8 mouse cellular contexts compared by ENCODE assay signal in the genomic region with DNA sequence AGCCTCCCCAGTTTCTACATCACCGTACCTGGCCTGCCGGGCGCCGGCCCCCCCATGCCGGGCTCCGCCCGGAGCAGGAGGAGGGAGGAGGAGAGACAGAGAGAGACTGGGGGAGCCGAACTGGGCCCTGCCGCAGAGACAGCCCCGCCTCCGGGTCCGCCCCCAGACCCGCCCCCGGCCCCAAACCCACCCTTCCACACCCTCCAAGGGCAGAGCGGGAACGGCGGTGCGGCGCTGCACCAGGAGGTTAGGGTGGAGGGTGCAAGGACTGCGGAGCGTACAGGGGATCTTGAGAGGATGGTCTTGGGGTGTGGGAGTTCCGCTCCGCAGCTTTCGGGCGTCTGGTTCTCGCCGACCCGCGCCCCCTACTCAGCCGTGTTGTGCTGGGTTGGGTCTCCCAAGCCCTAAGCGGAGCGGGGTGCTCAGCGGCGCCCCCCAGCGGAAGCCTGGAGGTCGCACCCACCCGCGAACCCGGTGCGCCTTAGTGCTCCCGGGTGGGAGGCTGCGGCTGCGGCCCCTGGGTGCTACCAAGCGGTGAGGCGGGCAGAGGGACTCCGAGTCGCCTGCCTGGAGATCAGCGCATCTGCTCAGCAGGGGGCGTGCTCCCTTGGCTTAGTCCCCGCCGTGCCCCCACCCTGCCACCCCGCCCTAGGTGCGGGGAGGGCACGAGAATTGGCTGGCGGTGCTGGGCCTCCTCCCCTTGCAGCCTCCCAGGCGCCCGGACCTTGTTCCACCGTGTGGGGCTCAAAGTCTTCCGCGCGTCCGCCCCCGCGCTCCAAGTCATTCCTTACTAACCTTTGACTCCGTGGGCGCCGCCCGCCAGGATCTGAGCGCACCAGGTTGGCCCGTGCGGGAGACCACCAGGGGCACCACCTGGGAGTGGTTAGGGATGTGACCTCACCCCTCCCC. TPM values are rescaled to one million over a fixed set of nuclear protein-coding genes. Genes with fewer than 3 reads are reported as not detected.
A peak's percentile ranks its signal among the peaks of the same experiment; 100 is the strongest.
DNase-seq lines count a peak whose midpoint lies in the region; ATAC-seq and TF ChIP-seq lines count a peak whose summit lies in the region.

A gene (minus strand): TSS at position 585 of the 909 bp plus-strand sequence.

- under 1% methylated on average over 65 of the region's 71 CpGs for WGBS in hindbrain, embryonic 13.5 days
- 2% methylated on average over 66 of the region's 71 CpGs for WGBS in macrophage (ENCODE audit: missing documents)

- CTCF ChIA-PET in Patski (lab: Charles Lee): interaction anchor here (1.2 to 1.5 kb wide), 2 partner anchors 16 to 86 kb away, joined by 3 read pairs; no protein-coding TSS in a partner anchor

- H3K36me3 ChIP-seq in hindbrain, embryonic 13.5 days: peaks cover 15% of the 10 kb centered on the region
- no peaks in the 10 kb centered on the region for H3K36me3 ChIP-seq in macrophage (ENCODE audit: inconsistent target)

- peak within 1 kb of the TSS; percentile 94 for H3K4me2 ChIP-seq in hindbrain, embryonic 13.5 days

- TF ChIP-seq CTCF in Patski (IDR thresholded peaks at IDR 0.05): no peak

- peak within 1 kb of the TSS; percentile 67 for H3K4me3 ChIP-seq in hindbrain, embryonic 13.5 days
- 0 out of 2 replicates have a peak within 1 kb of the TSS, but pooled peaks have one; percentile 10 for H3K4me3 ChIP-seq in macrophage (ENCODE audit: inconsistent target)

- peaks cover 47% of the 10 kb centered on the region for H3K4me1 ChIP-seq in hindbrain, embryonic 13.5 days (replicated peaks)

- POLR2A ChIA-PET in Patski (lab: Charles Lee): interaction anchor here (0.6 to 1.2 kb wide), 3 partner anchors 11 to 229 kb away, joined by 3 to 5 read pairs (median 3); no protein-coding TSS in a partner anchor

- DNase-seq in Patski (ENCODE audit: low read depth, low spot score): no peak
- DNase-seq in cerebellum, adult 9-10 months: peak; percentile 87
- peak in 1 of 2 experiments; percentile 86 for DNase-seq in frontal cortex, adult 2 months (ENCODE audit: extremely low spot score in 1 of 2, low spot score in 1 of 2)
- peak; percentile 75 to 80 for DNase-seq in left cerebral cortex, adult 18-20 months (ENCODE audit: low spot score in 2 of 2)
- peak; percentile 78 for DNase-seq in right cerebral cortex, adult 18-20 months
- DNase-seq in urinary bladder, postnatal 10 days (ENCODE audit: low spot score): peak; percentile 50

- H3K27me3 ChIP-seq in Patski: no peaks in the 10 kb centered on the region
- no peaks in the 10 kb centered on the region for H3K27me3 ChIP-seq in hindbrain, embryonic 13.5 days

- ATAC-seq in Patski: peak; percentile 61
- ATAC-seq in hindbrain, embryonic 13.5 days (ENCODE audit: low FRiP score): peak; percentile 86

- peaks cover 3% of the 10 kb centered on the region; the same call in 1 of the 2 replicates for H3K79me2 ChIP-seq in macrophage (ENCODE audit: inconsistent target)

- peak within 1 kb of the TSS; percentile 93 for H3K9ac ChIP-seq in hindbrain, embryonic 13.5 days

- in situ Hi-C loops in Patski (cut with MboI; ENCODE audit: low pct_unique_long_range_greater_than_20kb): no loop called here

- no peaks in the 10 kb centered on the region for H3K9me3 ChIP-seq in hindbrain, embryonic 13.5 days

- H3K27ac ChIP-seq in hindbrain, embryonic 13.5 days: peak within 1 kb of the TSS; percentile 91
- no peak within 1 kb of the TSS for H3K27ac ChIP-seq in macrophage

RNA-seq across cellular contexts. Expression of the gene that starts here (rescaled TPM):
- polyA plus RNA-seq in Patski (2021): 13.4 TPM
- polyA plus RNA-seq in frontal cortex, adult 2 months (2012; rRNA removed): 55.0 and 60.9 TPM in 2 replicates
- polyA plus RNA-seq in hindbrain, embryonic 13.5 days (2015; fragmentation: Nextera tagmentation; extraction: Ambion mirVana): 32.9 and 34.1 TPM in 2 replicates
- total RNA-seq in left cerebral cortex, adult 18-20 months (2021): 10 to 100 TPM; 80.1 to 82.0 TPM
- 1 to 10 TPM in 8 of 26 experiments, under 1 TPM in 16, not detected in 2; 0.24 to 9.1 (median 0.74) TPM for total RNA-seq in macrophage (2018; cell fraction: chromatin; rRNA removed)
- under 1 TPM in 25 of 26 experiments, not detected in 1; 0.03 to 0.41 (median 0.20) TPM for total RNA-seq in macrophage (2018; cell fraction: cytosol; rRNA removed)
- total RNA-seq in macrophage (2018; cell fraction: nucleus; rRNA removed): 1 to 10 TPM in 4 of 26 experiments, under 1 TPM in 18, not detected in 4; 0.13 to 2.0 (median 0.58) TPM
- polyA plus RNA-seq in macrophage (2018): 0.07 to 0.23 TPM (median 0.21 TPM) in 3 replicates

Comparison
In these comparisons a context has a peak if more than half of its experiments do, and no peak if none do; other contexts are left out.
1. RNA of the gene that starts here (polyA plus RNA-seq): 55.0 to 60.9 TPM in frontal cortex, adult 2 months, 32.9 to 34.1 TPM in hindbrain, embryonic 13.5 days and 13.4 TPM in Patski (single experiment); 0.07 to 0.23 TPM in macrophage; every median in the first group is over 10 times any median in the second.